Mouse (Mus musculus) stomach, embryonic 15.5 days (tissue): ENCODE results near the gene Pfn2. TPM values are rescaled to one million over a fixed set of nuclear protein-coding genes. Genes with fewer than 3 reads are reported as not detected.

Experiments
- polyA plus RNA-seq: library from polyadenylated mRNA; unstranded; fragments of >200 nt; fragmentation: Nextera tagmentation; extraction: Ambion mirVana; gene quantifications from 2 replicates; pipeline ENCODE4 v1.2.1, GENCODE M21; 2015

Gene Pfn2
- polyA plus RNA-seq, 1 experiment from 2014 or later = 77.5 TPM

Other genes with a start within 250 kb of the Pfn2 start
- 66.4 and 85.6 TPM in 2 replicates for gene Commd2, start 196.4 kb downstream of the Pfn2 start, polyA plus RNA-seq
- gene Ankub1, start 155.3 kb downstream of the Pfn2 start, polyA plus RNA-seq = not detected in 2 replicates
- 76.0 and 83.0 TPM in 2 replicates for gene Rnf13, start 112.0 kb downstream of the Pfn2 start, polyA plus RNA-seq